Mouse (Mus musculus): ENCODE measurements around the gene Gm9732. TPM values are rescaled to one million over a fixed set of nuclear protein-coding genes. Genes with fewer than 3 reads are reported as not detected.
"Not testable (repeated sequence)": the region's sequence is repeated elsewhere in the genome, so short reads cannot be mapped to it uniquely, and the experiment has no call there.

Gene Gm9732
- total RNA-seq (2021), result not detected
- long read RNA-seq, experiment 1, result 0 reads
- long read RNA-seq, experiment 2, result 0 reads

DNA sequence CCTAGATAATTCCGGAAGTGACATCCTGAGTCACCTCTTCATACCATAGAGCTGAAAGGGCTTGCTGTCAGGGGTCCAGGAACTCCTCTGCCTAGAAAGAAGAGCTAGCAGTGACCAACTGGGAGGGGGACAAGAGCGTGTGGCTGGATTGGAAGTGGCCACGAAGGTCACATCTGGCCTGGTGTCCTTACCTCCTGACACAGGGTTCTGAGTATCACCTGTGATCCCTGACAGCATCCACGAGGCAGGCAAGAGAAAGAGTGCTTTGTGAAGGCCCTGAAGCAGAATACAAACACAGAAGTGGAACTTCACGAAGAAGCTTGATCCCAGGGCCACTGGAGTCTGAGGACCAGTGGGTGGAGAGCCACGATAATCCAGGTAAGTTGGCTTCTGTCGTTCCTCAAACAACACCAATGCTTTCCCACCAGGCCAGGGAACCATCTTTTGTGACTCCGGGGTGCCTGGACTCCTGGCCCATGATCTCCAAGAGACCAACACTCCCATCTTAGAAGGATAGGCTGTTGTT is at the start of gene Gm9732:
Gm9732 (plus strand) TSS at position 51 of the 526 bp plus-strand sequence.
- peak; percentile 38 to 50 for DNase-seq (ENCODE audit: low spot score in 2 of 2)

DNA sequence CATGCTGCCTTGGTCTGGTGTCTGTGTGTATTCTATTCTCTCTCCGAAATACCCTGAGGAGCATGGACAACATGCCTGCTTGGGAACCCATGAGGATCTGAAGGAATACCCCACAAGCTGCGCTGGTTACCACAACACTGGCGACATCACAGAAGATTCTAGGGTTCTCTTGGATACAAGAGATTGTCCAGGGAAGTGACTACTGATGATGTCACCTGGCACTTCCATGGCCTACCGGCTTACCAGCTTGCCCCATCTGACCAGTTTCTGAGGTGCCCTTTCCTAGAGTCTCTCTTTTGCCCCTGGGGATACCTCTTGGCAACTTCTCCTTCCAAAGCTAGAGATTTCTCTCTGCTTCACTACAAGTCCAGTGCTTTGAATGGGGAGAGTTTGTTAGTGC is 39.6 kb upstream of the Gm9732 start, which contains the start of gene Gm8122:
Gm8122 (minus strand) TSS at position 101 of the 400 bp plus-strand sequence.
- not testable (repeated sequence) for DNase-seq (ENCODE audit: low spot score in 2 of 2)

DNA sequence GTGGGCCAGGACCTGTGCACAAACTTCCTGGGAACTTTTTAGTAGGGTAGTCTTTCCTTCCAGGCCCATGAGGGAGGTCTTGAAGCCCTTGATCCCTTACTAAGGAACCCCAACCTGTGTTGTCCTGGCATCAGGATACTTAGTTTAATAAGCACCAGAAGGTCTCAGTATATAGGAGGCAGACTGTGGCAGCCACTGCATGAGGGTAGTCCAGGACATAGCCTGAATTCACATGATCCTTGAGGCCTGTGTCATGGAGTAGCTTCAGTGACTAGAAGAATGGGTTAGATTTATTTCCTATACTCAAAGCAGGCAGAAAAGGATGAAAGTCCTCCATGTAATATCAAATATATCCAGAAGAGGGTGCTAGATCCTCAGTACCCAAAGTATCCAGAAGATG is 37.1 kb upstream of the Gm9732 start:
- DNase-seq (ENCODE audit: low spot score in 2 of 2), result not testable (repeated sequence)

DNA sequence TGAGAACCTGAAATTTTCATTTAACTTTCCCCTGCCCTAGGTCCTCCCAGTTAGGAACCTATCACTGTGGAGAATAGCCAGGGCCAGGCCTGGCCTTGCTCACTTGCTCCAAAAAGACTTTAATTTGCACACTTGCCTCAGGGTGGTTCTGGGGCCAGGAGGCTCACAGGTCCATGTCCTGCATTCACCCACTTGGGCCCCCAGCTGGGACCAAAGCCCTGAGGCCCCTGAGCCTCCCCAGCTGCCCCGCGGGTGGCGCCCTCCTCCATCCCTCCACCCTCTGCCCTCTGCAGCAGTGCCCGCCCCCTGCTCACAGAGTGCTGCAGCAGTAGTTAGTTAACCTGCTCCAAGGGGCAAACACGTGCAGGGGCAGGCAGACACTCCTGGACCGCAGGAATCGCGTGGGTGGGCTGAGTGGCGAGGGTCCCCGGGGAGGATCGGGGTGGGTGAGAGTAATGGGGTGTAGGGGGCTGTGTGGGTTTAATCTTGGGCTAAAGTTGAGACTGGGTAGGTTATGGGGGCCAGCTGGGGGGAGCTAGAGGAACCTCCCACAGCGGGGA is 25.1 kb upstream of the Gm9732 start:
- DNase-seq (ENCODE audit: low spot score in 2 of 2), result peak in 1 of 2 experiments; percentile 47

DNA sequence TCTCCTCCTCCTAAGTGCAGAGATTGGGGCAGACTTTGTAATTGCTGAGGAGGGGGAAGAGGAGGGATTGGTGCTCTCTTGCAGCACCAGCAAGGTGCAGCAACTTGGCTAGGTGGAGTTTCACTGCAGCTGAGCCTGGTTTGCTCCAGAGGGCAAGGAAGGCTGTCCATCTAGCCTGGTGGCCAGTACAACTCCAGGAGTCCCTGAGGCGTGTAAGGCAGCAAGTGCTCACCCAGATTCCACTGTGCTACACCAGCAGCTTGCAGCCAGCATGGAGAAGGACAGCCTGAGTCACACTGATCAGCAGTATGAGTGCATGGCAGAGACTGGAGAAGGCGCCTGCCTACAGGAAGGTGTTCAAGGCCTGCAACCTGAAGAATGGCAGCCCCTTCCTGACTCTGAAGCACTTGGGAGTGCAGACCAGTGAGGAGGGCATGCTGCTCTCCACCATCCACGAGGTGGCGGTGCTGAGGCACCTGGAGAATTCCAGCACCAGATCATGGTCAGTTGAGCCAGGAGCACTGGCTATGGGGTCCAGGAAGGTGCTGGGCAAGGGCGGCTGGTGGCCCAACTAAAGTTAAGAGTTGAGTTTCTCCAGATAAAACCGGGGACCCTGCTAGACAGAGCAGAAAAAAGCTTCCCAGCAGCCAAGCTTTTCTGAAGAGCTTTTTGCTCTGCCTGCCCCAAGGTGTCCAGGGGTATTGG is 24.1 kb upstream of the Gm9732 start:
- DNase-seq (ENCODE audit: low spot score in 2 of 2), result peak in 1 of 2 experiments; percentile 20

DNA sequence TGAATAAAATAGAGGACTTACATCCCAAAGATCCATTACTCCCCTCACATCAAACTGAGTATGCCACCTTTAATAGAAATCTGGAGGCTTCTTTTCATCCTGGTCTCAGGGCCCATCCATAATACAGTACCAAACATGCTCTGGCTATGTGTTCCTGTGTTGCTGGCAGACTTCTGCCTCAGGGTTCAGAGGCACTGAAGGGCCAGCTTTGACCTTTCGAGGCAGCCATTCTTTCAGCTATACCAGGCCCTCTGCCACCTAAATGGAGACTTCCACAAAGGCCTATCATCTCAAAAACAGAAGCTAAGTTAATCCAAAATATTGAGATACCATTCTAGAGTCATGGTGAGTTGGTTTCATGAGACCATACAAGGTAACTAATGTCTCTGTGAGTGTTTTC is 18.3 kb upstream of the Gm9732 start:
- DNase-seq (ENCODE audit: low spot score in 2 of 2), result not testable (repeated sequence)

DNA sequence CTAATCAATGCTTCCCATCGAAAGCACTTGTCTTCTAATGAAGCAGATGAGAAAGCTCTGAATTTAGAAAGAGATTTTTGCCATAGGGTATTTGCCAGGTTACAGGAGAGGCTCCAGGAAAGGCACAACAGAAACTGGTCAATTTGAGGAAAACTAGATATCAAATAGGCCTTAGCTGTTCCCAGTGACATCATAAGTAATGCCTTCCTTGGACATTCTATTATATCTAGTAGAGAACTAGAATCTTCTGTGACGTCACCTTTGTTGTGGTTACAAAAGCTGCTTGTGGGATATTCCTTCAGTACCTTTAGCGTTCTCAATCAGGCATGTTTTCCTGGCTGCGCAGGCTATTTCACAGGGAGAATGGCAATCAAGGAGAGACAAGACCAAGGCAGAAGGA is 16.5 kb upstream of the Gm9732 start, which contains the start of gene Gm8126:
Gm8126 (plus strand) TSS at position 301 of the 400 bp plus-strand sequence.
- not testable (repeated sequence) for DNase-seq (ENCODE audit: low spot score in 2 of 2)

DNA sequence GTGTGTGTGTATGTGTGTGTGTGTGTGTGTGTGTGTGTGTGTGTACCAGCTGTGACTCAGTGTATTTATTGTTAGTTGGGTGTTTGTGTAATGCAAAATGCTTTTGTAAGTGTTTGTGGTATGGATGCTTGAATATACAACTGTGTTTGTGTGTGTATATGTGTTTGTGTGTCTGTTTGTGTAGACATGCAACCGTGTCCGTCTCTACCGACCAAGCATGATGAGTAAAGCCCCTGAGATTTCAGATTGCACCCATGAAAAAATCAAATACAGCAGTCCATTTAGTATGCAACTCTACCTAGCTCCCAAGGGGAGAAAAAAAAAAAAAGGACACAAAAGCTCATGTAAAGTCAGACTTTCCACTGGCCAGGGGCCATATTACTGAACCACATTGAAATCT is 11.4 kb upstream of the Gm9732 start:
- not testable (repeated sequence) for DNase-seq (ENCODE audit: low spot score in 2 of 2)

DNA sequence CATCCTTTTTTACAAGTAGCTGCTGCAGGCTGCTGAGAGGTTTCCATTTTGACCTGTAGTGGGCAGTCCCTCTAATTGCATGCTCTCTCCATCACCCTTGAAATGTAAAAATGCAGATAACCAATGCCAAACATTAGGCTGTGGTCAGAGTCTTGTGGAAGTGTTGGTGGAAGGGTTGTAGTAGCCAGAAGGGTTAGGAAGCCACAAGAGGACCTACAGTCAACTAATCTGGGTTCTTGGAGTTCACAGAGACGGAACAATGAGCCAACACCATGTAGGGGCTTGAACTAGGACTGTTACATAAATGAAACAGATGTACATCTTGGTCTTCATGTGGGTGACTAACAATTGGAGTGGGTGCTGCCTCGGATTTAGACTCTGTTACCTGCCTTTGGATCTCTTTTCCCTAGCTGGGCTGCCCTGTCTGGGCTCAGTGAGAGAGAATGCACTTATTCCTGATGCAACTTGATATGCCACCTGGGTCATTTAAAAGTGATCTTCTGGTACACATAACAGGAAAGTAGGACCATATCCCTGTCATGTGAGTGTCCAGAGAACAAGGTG is 6.2 kb upstream of the Gm9732 start:
- DNase-seq (ENCODE audit: low spot score in 2 of 2), result peak in 1 of 2 experiments; percentile 9

DNA sequence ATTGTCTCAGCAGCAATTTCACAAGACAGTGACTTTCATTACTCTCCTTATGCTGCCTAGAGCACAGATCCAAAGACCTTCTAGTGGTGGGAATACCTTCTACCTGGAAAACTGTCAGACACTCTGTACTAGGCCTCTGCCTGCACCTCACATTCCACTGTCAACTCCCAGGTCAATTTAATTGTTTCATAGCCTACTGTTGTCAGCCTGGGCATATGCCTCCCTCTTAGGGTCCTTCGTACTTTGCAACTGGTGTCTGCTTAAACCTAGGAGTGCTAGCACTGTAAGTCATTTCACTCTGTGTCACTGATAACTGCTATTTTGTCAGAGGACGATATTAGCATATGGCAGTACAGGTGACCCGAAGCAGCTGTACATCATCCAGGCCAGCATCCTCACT is 5.6 kb upstream of the Gm9732 start:
- peak in 1 of 2 experiments; percentile 15 for DNase-seq (ENCODE audit: low spot score in 2 of 2)

DNA sequence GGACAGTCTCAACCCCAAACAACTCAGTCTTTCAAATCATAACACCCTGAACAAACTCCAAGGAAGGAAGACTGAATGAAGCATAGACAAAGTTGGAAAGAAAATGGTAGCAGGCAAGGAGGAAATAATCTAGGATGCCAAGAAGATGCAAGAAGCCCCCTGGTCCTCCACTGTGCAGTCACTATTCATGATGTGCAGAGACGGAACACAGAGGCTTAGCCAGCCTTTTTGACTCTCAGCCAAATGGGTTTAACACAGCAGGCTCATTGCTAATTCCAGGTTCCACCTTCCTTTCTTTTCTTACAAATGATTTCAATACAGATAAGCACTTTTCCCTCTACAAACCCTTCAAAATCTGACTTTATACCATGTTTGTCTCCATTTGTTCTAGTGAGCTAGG is 1.7 kb upstream of the Gm9732 start:
- DNase-seq (ENCODE audit: low spot score in 2 of 2), result not testable (repeated sequence)

DNA sequence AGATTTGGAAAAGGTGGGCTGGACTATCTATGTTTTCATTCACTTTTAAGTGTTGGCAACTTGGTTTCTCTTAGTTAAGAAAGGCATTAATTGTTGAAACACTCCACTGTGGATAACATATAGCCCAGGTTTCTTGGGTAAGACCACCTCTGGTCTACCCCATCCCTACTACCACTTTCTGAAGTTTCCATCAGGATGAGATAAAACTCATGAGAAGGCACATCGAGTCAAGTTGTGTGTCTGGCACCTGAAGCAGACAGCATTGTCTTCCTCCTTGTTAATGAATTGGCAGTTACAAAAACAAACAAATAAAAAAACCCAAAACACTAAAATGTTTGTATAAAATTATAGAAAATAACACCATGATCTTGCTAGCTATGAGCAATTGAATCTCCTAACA is 916 bp downstream of the Gm9732 start:
- peak in 1 of 2 experiments; percentile 18 for DNase-seq (ENCODE audit: low spot score in 2 of 2)

DNA sequence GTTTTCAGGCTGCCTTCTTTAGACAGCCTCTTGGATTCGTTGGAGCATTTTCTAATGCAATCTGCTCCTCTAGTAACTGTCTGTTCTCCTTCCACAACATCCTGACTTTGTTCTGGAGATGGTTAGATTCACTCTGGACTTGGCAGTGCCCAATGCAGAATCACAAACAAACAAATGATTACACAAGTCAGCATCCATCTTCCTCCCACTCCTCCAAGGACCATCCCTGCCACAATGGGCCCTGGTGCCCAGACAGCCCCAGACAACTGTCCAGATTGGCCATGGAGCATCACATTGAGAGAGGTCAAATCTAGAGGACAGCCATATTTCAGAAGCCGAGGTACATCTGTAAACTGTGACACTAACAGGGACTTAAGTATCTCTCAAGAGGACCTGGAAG is 2.6 kb downstream of the Gm9732 start:
- peak in 1 of 2 experiments; percentile 24 for DNase-seq (ENCODE audit: low spot score in 2 of 2)

DNA sequence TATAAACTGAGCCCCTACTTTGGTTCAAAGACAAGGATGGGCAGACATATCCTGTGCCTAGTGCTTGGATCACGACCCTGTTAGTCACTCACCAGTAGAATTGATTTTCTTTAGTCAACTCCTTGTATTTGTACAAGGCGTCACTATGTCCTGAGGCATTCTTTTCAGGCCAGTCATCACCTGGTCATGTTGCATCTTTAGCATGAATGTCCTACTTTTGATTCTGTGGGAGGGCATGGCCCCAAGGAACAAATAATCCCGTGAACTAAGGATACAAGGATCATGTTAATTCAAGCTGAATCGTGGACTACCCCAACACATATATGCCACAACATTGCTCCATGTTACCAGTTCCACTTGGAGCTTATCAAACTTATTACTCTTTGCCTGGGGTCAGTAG is 3.3 kb downstream of the Gm9732 start:
- DNase-seq (ENCODE audit: low spot score in 2 of 2), result peak in 1 of 2 experiments; percentile 19

DNA sequence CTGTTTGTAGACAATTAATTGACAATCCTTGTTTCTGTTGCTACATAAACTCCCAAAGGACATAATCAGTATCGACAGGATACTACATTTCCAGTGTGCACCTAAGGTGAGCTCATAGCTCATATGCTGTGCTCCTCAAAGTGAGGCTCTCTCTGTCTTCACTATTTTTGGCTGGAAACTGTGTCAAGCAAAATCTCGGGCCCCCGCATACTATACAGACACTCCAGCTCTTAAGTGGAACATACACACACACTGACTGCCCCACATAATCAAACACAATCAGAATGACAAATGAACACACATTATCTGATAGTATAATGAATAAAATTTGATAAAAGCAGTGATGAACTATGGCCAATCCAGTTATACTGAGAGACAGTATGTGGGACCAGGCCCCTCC is 3.8 kb downstream of the Gm9732 start:
- peak in 1 of 2 experiments; percentile 30 for DNase-seq (ENCODE audit: low spot score in 2 of 2)

DNA sequence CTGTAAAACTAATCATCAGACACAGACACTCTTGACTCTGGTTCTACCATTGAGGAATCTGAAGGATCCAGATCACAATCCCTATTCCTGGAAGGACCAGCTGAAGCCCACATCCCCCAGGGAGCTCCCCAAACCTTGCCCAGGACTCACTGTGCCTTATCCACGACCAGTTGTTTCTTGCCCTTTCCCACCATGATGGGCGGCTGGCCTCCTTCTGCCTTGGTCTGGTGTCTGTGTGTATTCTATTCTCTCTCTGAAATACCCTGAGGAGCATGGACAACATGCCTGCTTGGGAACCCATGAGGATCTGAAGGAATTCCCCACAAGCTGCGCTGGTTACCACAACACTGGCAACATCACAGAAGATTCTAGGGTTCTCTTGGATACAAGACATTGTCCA is 18.7 kb downstream of the Gm9732 start, which contains the start of gene Gm8127:
Gm8127 (minus strand) TSS at position 330 of the 400 bp plus-strand sequence.
- not testable (repeated sequence) for DNase-seq (ENCODE audit: low spot score in 2 of 2)

DNA sequence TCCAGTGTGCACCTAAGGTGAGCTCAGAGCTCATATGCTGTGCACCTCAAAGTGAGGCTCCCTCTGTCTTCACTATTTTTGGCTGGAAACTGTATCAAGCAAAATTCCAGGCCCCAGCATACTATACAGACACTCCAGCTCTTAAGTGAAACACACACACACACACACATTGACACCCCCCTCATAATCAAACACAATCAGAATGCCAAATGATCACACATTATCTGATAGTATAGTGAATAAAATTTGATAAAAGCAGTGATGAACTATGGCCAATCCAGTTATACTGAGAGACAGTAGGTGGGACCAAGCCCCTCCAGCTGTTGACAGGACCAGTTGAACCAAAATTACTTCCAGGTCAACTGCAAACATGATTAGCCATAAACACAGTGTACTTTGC is 44.7 kb downstream of the Gm9732 start:
- DNase-seq (ENCODE audit: low spot score in 2 of 2), result not testable (repeated sequence)

DNA sequence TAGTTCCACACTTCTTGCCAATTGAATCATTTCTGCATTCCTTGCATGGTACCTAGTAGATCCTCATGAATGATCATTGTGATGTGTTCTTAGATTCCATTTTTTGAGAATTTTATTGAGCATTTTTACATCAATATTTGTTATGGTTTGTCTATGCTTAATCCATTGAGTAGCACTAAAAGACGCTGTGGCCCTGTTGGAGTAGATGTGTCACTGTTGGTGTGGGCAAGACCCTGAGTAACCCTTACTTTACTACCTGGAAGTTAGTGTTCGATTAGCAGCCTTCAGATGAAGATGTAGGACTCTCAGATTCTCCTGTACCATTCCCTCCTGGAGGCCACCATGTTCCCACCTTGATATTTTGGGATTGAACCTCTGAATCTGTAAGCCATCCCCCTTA is 53.8 kb downstream of the Gm9732 start:
- peak in 1 of 2 experiments; percentile 29 for DNase-seq (ENCODE audit: low spot score in 2 of 2)

DNA sequence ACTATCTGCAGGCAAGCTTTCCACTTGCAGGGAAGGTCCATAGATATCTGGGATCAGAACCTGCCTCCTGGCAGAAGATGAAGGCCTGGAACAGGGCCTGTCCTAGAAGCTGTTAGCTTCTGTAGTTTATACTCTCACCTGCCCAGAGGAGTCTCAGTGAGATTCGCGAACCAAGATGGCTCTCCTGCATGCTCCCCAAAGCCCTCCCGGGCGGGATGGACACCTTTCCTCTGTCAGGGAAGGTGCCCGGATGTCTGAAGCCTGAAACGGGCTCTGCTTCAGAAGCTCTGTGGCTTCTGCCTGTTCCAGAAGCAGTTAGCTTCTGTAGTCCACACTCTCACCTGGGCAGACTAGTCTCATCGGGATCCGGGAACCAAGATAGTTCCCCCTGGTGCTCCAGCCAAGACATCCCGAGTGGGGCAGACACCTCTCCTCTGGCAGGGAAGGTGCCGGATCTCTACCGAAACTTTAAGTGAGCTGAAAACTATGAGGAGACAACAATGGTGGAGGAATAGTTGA is 56.6 kb downstream of the Gm9732 start:
- DNase-seq (ENCODE audit: low spot score in 2 of 2), result peak in 1 of 2 experiments; percentile 17

DNA sequence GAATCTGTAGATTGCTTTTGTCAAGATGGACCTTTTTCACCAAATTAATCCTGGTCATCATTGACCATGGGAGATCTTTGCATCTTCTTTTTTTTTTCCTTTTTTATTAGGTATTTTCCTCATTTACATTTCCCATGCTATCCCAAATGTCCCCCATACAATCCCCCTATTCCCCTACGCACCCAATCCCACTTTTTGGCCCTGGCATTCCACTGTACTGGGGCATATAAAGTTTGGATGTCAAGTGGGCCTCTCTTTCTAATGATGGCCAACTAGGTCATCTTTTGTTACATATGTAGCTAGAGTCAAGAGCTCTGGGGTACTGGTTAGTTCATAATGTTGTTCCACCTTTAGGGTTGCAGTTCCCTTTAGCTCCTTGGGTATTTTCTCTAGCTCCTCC is 62.8 kb downstream of the Gm9732 start:
- DNase-seq (ENCODE audit: low spot score in 2 of 2), result not testable (repeated sequence)

DNA sequence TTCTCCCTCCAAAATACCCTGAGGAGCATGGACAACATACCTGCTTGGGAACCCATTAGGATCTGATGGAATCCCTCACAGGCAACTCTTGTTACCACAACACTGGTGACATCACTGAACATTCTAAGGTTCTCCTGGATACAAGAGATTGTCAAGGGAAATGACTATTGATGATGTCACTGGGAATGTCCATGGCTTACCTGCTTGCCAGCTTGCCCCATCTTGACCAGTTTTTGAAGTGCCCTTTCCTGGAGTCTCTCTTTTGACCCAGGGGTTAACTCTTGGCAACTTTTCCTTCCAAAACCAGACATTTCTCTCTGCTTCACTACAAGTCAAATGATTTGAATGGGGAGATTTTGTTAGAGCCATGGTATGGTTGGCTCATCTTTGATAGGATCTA is 72.9 kb downstream of the Gm9732 start, which contains the start of gene 1700001F09Rik:
1700001F09Rik (minus strand) TSS at position 101 of the 400 bp plus-strand sequence.
- not testable (repeated sequence) for DNase-seq (ENCODE audit: low spot score in 2 of 2)

All from gastrocnemius, postnatal 4 days (tissue).